Mouse (Mus musculus): ENCODE data around the gene Tll2.
A peak's percentile ranks its signal among the peaks of the same experiment; 100 is the strongest.

Gene Tll2

DNA sequence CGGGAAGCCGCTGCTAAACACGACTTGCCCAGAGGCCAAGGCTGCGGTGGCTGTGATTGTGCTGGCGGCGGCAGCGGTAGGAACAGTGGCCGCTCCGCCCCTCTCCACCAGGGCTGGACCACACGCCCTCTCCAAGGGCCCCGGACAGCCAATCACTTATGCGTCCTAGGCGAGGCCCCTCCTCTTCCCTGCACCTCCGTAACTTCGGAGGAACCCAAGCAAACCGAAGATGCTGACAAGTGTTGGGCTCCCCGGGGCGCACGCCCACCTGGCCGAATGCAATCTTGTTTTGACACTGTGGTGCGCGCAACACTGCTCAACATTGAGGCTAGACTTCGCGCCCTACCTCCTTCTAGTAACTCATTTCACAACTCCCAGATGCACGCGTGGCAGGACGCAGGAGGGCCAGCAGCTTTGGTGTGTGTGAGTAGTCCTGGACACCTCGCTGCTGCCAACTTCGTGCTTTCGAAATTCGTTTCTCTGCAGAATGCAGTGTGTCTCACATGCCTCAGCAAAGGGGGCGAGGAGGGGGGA, at the start of gene Tll2:
Gene Tll2, minus strand, starts transcription at position 25 of the 534 bp plus-strand sequence.
- DNase-seq (ENCODE audit: inconsistent ontology term), result peak; percentile 86

DNA sequence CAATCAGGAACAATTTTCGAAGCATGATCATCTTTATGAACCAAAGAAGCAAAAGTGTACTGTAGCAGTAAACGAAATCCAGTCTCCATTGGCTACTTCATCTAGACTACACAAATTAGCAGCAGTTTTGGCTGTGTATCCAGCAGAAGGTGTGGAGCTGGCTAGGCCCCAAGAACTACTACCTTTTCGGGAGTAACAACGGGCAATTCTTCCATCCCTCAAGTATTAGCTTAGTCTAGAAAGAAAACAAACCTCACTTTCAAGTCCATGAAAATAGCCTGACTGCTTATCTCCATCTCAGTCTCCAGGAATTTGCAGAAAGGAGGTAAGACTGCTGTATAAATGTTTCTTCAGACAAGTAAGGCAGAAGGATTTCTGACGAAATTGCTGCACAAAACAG, 47.9 kb upstream of the Tll2 start:
- DNase-seq (ENCODE audit: inconsistent ontology term), result no peak

DNA sequence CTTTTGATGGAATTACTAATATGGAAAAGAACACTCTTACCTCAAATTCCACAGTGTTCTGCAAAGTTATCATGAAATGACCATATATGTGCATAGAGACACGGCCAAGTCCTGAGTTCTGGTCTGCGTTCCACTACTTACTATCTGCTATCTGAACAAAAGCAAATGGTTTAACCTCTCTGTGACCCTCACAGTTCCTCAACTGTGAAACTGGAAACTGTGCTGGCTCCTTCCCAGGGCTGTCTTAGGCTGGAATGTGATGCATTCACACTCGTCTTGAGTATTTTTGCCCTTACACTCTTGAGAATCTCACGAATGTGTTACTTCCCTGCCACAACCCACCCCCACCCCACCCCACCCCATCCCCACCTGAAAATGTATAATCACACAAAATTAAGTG, 42.3 kb upstream of the Tll2 start:
- peak; percentile 53 for DNase-seq (ENCODE audit: inconsistent ontology term)

DNA sequence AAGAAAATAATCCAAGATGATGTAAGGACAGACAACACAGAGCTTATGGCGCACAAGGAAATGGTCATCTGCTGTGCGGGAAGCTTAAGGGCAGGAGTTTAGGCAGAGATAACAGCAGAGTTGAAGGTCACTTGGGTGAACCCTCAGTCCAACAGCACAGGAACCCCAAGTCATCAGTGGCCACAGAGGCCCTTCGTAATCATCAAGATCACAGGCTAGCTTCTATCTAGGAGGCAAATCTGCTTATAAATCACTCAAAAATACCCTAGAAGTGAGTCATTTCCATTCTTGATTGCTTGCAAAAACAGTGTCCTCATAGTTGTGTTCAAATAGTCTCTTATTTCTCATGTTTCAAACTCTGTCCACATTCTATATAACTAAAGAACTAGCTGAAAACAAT, 41.6 kb upstream of the Tll2 start:
- peak; percentile 46 for DNase-seq (ENCODE audit: inconsistent ontology term)

DNA sequence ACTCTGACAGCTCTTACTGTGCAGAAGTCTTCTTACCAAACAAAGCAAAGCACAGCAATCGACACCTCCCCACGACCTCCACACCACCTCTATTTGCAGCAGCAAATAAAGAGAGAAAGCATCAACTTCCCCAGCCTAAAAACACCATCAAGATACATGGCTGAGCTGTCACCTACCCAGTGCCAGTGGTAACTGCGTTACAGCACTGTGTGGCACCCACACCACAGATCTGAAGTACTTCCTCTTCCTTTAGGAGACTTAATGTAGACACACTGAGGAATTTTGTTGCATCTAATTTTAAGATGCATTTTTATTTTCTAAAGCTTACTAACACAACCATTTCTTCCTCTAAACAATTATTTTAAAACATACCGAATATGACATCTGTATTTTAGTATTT, 39.6 kb upstream of the Tll2 start:
- no peak for DNase-seq (ENCODE audit: inconsistent ontology term)

DNA sequence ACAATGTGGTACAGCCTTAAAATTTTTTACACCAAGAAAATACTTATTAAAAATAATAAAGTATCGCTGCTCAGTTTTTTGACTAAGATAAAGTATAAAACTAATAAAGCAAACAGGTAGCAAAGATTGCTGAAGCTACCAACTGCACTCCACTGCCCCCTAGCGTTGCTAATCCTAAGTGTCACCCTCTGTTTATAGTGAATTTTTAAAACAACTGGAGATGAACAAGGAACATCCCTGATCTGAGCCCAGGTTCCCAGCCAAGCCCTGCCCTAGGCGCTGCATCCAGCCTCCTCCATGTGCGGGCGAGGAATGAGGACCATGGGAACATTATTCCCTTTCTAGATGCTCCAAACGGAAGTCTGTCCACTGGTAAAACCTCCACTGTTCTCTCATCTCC, 37.9 kb upstream of the Tll2 start:
- no peak for DNase-seq (ENCODE audit: inconsistent ontology term)

DNA sequence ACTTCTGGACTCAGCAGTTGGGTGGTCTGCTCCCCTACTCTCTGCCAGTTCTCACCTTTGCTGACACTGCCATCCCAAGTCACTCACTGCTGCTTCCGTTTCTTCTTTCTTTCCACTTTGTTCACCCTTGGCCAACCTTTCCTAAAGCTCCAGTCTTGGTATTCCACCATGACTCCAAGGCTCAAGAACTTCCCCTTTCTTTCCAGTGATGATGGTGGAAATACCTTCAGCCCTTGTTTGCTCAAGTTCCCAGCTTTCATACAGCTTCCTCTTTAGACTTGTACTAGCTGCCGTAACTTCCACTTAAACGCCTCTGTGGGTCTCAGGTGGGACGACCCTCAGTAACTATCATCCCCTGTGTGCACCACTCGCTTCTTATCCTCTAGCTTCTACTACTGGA, 35.4 kb upstream of the Tll2 start:
- no peak for DNase-seq (ENCODE audit: inconsistent ontology term)

DNA sequence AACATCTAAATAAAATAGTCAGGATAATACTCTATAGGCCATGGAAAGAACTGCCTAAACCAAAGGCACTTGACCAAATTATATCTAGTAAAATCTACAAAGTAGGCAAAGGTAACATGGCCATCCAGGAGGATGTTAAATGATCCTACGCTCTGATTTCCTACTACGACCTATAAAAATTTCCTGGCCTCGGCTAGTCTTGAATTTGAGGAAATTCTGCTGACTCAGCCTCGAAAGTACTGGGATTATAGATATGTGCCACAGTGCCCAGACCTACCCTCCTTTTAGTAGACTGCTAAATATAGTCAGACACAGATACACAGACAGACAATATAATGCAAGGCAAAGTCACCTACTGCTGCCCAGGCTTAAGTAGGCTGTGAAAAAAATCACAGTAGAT, 27.1 kb upstream of the Tll2 start:
- DNase-seq (ENCODE audit: inconsistent ontology term), result no peak

DNA sequence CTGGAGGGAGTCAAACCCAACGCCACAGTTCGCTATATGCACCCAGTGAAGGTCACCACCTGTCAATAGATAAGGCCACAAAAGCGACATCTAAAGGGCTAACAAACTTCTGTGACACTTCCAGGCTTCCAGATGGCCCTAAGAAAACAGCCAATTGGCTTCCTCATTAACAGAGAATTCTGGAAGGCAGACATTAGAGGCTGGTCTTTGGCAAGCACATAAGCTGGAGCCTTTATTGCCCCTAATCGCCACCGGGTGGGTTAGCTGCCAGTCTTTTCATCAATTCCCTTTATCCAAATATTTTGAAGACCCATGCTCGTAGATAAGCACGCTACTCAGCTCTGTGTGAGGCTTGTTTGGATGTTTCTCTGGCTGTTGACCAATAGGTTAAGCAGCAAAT, 1.7 kb upstream of the Tll2 start:
- no peak for DNase-seq (ENCODE audit: inconsistent ontology term)

DNA sequence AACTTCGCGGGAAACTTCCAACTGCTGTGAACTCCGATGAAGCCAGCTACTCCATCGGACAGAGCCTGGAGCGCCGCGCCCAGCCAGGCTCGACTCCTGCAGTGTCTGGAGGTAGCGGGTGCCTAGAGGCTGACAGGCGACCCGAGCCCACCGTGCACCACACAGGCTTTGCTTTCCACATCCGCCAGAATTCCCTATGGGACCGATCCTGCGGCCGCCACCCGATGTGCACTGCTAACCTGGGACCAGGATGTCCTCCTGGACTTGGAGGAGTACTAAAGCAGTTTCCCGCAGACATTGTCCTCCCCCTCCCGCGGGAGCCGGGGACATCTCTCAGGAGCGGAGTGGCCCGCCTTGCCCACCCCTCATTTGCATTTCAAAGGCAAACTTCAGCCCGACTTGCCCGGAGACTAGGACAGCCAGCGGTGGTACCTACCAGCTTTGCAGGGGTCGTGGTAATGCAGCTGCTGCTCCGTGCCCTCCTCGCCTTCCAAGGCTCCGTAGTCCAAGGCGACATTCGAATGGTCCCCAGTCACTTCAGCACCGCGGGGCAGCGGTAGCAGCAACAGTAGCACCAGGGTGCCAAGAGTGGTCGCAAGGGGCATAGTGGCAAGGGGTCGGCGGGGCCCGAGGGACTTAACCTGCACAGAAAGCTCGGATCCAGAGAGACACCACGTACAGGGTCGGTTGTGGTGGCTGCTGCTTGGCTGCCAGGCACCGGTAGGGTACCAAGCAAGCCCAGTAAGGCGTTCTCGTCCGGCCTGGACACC, 409 bp downstream of the Tll2 start:
- DNase-seq (ENCODE audit: inconsistent ontology term), result no peak

DNA sequence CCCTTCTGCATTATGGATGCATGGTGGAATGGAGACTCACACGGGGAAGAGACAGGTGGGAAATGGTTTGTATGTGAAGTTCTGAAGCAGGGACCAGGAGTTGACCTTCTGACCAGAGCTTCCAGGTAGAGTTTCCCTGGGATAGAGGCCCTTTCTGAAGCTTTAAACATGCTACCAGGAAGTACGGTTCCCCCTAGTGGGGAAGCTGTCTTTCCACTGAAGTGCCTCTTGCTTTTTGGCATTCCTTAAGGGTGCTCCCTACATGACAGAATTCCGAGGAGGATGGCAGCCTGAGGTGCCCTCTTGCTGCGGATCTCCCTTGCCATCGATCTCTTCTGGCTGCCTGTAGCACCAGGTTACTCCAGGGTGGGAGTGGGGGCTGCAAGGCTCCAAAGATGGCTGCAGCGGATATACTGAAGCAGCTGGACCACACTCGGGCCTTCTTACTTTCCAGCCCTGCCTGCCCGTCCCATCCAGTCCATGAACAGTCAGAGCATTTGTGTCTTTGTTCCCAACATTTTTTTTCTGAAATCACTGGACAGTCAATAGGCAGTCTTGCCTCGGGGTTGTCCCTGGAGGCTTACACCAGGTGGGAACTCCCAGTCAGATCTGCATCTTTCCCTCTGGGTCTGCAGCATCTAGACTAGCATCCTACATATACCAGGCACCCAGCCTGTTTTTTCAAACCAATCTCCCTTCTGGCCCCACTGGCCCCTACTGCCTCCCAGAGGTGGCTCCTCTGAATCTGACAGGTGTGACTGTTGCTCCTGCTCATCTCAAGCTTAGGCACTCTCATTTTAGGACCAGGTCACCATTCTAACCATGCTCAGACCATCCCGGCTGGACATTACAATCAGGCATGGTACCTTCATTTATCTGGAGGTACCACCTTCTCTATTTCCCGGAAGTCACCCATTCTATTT, 2.2 kb downstream of the Tll2 start:
- DNase-seq (ENCODE audit: inconsistent ontology term), result no peak

DNA sequence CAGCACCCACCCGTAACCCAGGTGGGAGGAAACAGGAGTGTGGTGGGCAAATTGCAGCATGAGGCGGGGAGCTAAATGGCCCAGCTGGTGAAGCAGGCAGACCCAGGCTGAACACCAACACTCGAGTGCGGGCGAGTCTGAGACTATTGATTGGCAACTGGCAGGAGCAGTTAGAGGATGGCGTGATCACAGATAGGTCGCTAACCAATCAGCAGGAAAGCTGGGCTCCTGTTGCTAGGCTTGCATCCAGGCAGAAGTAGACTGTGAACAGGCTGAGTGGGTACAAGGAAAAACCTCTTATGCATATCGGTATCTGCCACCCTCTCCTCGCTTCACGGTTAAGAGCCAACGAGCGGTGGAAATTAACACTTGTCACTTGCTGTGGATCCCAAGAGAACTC, 9.0 kb downstream of the Tll2 start:
- DNase-seq (ENCODE audit: inconsistent ontology term), result no peak

DNA sequence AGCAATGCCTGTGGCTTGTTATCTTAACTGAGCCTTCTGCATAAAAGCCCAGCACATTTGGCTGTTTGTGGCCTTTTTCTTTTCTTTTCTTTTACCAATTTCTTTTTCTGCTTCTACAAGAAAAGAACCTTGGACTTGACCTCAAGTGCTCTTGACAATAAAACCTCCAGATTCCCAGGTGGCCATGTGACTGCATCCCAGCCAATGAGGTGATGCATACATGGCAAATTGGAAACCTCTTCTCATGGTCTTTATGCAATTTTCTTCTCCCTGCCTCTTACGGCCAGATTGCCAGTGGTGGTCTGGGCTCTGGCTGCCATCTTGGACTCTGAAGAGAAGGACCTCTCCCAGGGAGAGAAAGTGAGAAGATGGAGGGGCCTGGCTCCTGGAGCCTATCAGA, 13.3 kb downstream of the Tll2 start:
- no peak for DNase-seq (ENCODE audit: inconsistent ontology term)

DNA sequence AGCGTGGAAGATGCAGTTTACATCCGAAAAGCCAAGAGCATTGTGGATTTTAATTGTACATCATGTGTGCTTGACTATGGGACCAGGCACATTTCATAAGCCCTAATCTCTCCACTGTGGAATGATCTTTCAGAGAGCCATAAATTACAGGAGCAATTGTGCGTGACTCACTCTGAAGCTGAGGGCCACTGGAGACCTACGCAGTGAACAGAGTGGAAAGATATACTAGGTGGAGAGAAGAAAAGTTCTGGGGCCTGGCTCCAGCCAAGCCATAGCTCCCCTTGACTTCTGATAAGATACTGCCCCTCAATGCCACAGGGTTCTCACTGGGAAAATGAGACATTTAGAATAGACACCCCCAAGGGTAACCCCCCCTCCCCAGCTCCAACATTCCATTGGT, 13.7 kb downstream of the Tll2 start:
- DNase-seq (ENCODE audit: inconsistent ontology term), result no peak

DNA sequence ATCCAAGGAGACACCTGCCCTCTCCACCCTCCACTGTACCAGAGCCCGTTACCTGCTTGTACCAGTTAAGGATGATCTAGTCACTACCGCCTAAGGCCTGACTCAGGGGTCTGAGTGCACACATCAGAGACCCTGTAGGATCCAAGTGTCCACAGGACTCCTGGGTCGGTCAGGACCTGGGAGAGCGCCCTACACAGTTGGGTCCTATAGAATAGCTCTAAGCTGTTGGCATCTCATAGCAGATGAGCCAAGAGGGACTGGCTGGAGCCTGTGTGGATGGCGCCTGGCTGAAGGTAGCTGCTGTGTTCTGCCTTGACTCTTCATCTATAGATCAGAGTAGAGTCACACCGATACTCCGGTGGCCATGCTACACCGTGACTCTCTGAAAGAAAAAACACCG, 14.9 kb downstream of the Tll2 start:
- peak; percentile 15 for DNase-seq (ENCODE audit: inconsistent ontology term)

DNA sequence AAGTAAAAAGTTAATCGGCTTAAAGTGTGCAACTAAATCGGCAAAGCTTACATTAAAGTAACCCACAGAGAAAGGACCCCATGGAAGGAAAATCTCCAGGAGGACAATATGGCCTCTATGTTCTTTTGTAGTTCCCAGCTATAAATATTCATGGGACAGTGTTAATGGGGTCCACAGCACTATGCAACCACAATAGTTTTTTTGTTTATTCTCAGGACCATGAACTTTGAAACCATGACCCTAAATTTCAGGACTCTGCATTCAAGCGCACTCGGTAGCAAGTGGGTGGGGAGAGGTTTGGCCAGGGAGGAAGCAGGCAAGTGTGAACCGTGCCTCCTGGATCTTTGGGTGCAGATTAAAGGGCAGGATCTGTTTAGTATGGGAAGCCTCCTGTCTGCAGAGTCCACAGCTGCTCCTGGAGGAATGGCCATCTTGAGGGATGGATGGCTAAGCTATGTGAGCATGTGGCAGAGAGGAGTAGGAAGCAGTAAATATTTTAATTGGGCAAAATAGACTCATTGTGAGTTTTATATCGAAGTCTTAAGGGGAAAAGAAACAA, 15.7 kb downstream of the Tll2 start:
- no peak for DNase-seq (ENCODE audit: inconsistent ontology term)

DNA sequence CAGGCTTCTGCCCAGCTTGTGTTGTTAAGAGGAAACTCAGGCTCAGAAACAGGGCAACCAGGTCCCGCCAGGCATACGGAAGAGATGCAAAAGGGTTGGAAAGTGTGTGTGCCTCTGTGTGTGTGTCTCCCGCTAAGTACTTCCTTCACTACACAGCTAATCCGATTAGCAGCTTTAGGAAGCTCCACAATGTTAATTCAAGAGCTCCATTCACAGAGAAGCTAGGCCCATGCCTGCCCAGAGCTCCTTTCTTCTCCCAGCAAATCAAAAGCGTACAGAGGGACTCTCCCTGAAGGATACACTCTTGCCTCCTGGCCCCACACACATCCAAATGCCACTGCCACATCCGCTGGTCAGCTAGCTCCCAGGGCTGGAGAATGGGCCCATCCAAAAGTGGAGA, 29.3 kb downstream of the Tll2 start:
- no peak for DNase-seq (ENCODE audit: inconsistent ontology term)

DNA sequence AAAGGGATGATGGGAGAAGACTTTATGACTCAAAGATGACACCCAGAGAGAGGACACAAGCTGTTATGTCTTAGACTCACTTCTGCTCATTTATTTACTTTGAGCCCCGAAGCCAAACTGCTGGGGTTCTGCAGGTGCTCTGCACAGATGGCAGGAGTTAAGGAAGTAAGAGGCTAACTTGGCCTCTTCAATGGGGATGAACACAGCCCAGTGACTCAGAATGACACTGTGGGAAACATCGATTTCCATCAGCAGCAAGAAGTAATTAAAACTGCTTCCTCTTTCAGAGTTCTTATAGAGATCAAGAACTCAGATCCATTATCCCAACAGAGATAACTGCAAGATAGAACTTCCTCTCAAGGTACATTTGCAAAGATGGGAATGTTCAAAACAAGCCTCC, 29.8 kb downstream of the Tll2 start:
- no peak for DNase-seq (ENCODE audit: inconsistent ontology term)

DNA sequence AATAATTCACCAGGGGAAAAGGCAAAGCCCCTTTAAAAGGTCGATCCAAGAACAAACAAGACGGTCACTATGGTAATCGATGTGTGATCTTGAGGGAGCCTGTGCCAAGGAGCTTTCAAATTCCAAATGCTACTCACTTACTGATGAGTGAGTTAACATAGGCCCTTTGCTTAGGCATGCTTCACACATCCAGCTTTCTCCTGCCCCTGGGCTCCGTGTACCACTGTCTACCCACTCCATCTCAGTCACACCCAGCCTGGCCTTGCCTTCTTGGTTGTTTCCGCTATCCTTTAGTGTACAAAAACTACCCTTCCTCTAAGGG, 40.8 kb downstream of the Tll2 start:
- DNase-seq (ENCODE audit: inconsistent ontology term), result no peak

DNA sequence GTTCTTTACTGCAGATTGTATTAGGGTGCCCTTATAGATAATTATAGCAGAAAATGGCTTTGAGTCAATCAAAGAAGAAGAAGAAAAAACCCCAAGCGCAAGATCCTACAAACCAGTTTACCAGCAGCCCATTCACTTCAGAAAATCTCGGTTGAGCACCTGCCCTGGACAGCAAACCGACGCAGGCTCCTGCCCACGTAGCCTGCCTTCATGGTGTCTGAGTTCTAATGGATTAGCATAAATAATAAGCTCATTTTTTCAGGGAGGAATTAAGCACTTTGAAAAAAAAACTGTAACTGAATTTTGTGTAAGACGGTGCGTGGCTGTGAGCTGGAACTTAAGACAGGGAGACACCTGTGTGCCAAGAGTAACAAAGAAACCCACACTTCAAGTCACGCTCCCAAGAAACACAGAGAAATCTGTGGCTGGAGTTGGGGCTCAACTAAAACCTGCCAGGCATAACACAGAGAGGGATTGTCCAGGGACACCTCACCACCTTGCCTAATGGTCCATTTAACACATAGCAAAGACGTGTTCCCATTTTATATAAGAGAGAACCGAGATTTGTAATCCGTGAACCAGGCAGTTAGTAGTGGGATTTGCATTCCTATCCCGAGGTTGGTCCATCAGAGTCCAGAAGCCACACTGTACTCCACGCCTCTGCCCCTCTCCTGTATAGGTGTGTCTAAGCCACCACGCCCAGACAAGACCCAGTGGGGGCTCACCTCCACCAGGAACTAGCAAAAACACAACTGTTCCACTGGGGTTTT, 41.3 kb downstream of the Tll2 start:
- DNase-seq (ENCODE audit: inconsistent ontology term), result no peak

DNA sequence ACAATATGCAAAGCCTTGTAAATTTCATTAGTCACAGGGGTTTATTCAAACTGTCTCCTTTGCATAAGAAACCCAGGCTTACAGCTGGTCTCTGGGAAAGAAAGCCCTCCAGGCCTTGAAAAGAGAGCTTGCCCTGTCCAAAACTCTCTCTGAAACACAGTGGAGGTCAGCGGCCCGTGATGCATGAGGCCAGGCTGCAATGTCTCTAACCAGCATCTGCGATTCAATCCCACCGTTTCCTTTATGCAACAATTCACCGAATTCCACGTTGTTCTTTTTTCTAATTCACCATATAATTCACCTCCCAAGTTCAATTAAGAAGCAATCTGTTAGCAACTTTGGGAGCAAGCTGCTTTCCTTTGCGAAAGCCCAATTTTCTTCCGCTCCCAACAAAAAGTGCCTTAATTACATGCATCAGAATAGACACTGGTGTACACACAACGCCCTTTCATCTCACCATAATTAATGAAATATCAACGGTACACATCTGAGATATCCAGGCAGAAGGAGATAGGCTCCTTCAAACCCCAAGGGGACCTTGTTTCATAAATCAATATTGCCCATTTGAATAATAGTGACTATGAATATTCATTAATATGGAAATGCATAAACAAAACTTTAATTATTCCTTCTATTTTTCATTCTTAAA, 42.1 kb downstream of the Tll2 start:
- DNase-seq (ENCODE audit: inconsistent ontology term), result no peak
